Mouse (Mus musculus) CH12.LX (cell line): ENCODE results near the gene Dennd2a. TPM values are rescaled to one million over a fixed set of nuclear protein-coding genes. Genes with fewer than 3 reads are reported as not detected.

ENCODE experiments used
- DNase-seq: peaks from one replicate; pipeline ENCODE4 v3.0.0-alpha.2; 2013; ENCODE audit errors: extremely low read depth
- H3K27ac ChIP-seq: 2 replicates; pipeline ENCODE4 v1.5.1; 2012; ENCODE audit warnings: low read depth, mild to moderate bottlenecking, control low read depth, moderate library complexity; ENCODE audit not compliant: insufficient read depth
- H3K27me3 ChIP-seq: replicated peaks from 2 replicates; pipeline ENCODE3; 2012; ENCODE audit warnings: inconsistent platforms
- H3K36me3 ChIP-seq, 2 experiments: replicated peaks in 1 of 2; 2 replicates each; pipeline versions ENCODE3 to v1.6.1; 2012; ENCODE audit warnings: inconsistent platforms in 1 of 2, low read length in 1 of 2, mild to moderate bottlenecking in 1 of 2, mixed read lengths in 1 of 2, moderate library complexity in 1 of 2; ENCODE audit not compliant: control insufficient read depth in 1 of 2, insufficient read depth in 1 of 2
- H3K4me1 ChIP-seq, 2 experiments: 2 replicates each; pipeline ENCODE4 v1.6.1; 2012; ENCODE audit warnings: inconsistent platforms in 1 of 2, moderate library complexity in 1 of 2; ENCODE audit not compliant: insufficient read depth in 2 of 2, control insufficient read depth in 1 of 2
- H3K4me2 ChIP-seq: 2 replicates; pipeline ENCODE4 v1.6.1; 2012; ENCODE audit warnings: low read depth, mild to moderate bottlenecking, control low read depth; ENCODE audit not compliant: poor library complexity, insufficient read depth, severe bottlenecking
- H3K4me3 ChIP-seq, 3 experiments: fragments of 150-350 bp in 1 of 3; sonication (generic) in 1 of 3; replicated peaks in 1 of 3; 2 replicates each; pipeline versions ENCODE3 to v1.5.1; 2011 to 2012; ENCODE audit warnings: low read depth in 2 of 3, low read length in 2 of 3, mild to moderate bottlenecking in 2 of 3, moderate library complexity in 2 of 3, control low read depth in 1 of 3, improper control_type of control experiment in 1 of 3, inconsistent platforms in 1 of 3, mixed read lengths in 1 of 3; ENCODE audit not compliant: poor library complexity in 1 of 3
- H3K79me2 ChIP-seq: replicated peaks from 2 replicates; pipeline ENCODE4 v1.6.1; 2012; ENCODE audit warnings: mild to moderate bottlenecking, moderate library complexity; ENCODE audit not compliant: control insufficient read depth, poor library complexity, insufficient read depth, severe bottlenecking; ENCODE audit errors: extremely low read depth
- H3K9ac ChIP-seq: 2 replicates; pipeline ENCODE4 v1.6.1; 2012; ENCODE audit warnings: low read depth, mild to moderate bottlenecking, control low read depth, moderate library complexity; ENCODE audit not compliant: insufficient read depth
- H3K9me3 ChIP-seq: replicated peaks from 2 replicates; pipeline ENCODE3; 2012; ENCODE audit warnings: low read length, inconsistent platforms, mixed read lengths
- BHLHE40 ChIP-seq: IDR thresholded peaks from 2 replicates; pipeline ENCODE4 v1.6.1; 2011; ENCODE audit warnings: mild to moderate bottlenecking, low read depth, low read length, improper control_type of control experiment
- CHD1 ChIP-seq: IDR thresholded peaks from 2 replicates; pipeline ENCODE4 v1.6.1; 2012; ENCODE audit warnings: low read depth, low read length, improper control_type of control experiment, inconsistent platforms
- CTCF ChIP-seq, 2 experiments: IDR thresholded peaks in 1 of 2; conservative IDR thresholded peaks in 1 of 2; 2 replicates each; pipeline ENCODE4 v1.5.1; 2011 to 2012; ENCODE audit warnings: low read depth in 2 of 2, low read length in 2 of 2, improper control_type of control experiment in 1 of 2, inconsistent platforms in 1 of 2, mild to moderate bottlenecking in 1 of 2, moderate library complexity in 1 of 2
- ELF1 ChIP-seq: IDR thresholded peaks from 2 replicates; pipeline ENCODE4 v1.6.1; 2014; ENCODE audit warnings: low read depth, mild to moderate bottlenecking, inconsistent platforms, low read length, improper control_type of control experiment
- EP300 ChIP-seq: IDR thresholded peaks from 2 replicates; pipeline ENCODE4 v1.6.1; 2011; ENCODE audit warnings: low read length, improper control_type of control experiment
- ETS1 ChIP-seq: conservative IDR thresholded peaks from 2 replicates; pipeline ENCODE4 v1.6.1; 2012; ENCODE audit warnings: low read depth, mild to moderate bottlenecking, inconsistent platforms, low read length, improper control_type of control experiment, moderate library complexity
- GABPA ChIP-seq: IDR thresholded peaks from 2 replicates; pipeline ENCODE4 v1.6.1; 2012; ENCODE audit warnings: low read depth, low read length, improper control_type of control experiment, inconsistent platforms; ENCODE audit not compliant: insufficient replicate concordance
- HCFC1 ChIP-seq: IDR thresholded peaks from 2 replicates; pipeline ENCODE4 v1.6.1; 2012; ENCODE audit warnings: low read depth, mild to moderate bottlenecking, inconsistent platforms, low read length, improper control_type of control experiment
- JUN ChIP-seq: IDR thresholded peaks from 2 replicates; pipeline ENCODE4 v1.6.1; 2011; ENCODE audit warnings: low read depth, mild to moderate bottlenecking, low read length, improper control_type of control experiment, moderate library complexity; ENCODE audit not compliant: insufficient read depth
- MAFK ChIP-seq: IDR thresholded peaks from 2 replicates; pipeline ENCODE4 v1.6.1; 2011; ENCODE audit warnings: low read length, improper control_type of control experiment; ENCODE audit not compliant: insufficient replicate concordance
- MEF2A ChIP-seq: IDR thresholded peaks from 2 replicates; pipeline ENCODE4 v1.6.1; 2014; ENCODE audit warnings: low read depth, mild to moderate bottlenecking, inconsistent platforms, low read length, improper control_type of control experiment, borderline replicate concordance
- NRF1 ChIP-seq: IDR thresholded peaks from 2 replicates; pipeline ENCODE4 v1.6.1; 2014; ENCODE audit warnings: low read depth, mild to moderate bottlenecking, inconsistent platforms, low read length, improper control_type of control experiment, moderate library complexity
- POLR2A ChIP-seq: IDR thresholded peaks from 2 replicates; pipeline ENCODE4 v1.6.1; 2011; ENCODE audit warnings: low read depth, mild to moderate bottlenecking, improper control_type of control experiment, low read length
- RAD21 ChIP-seq: IDR thresholded peaks from 2 replicates; pipeline ENCODE4 v1.6.1; 2011; ENCODE audit warnings: low read depth, mild to moderate bottlenecking, low read length, improper control_type of control experiment, moderate library complexity
- RCOR1 ChIP-seq: conservative IDR thresholded peaks from 2 replicates; pipeline ENCODE4 v1.6.1; 2012; ENCODE audit warnings: low read depth, mild to moderate bottlenecking, inconsistent platforms, low read length, improper control_type of control experiment
- SIN3A ChIP-seq: IDR thresholded peaks from 2 replicates; pipeline ENCODE4 v1.6.1; 2012; ENCODE audit warnings: low read length, improper control_type of control experiment, inconsistent platforms
- TBP ChIP-seq: conservative IDR thresholded peaks from 2 replicates; pipeline ENCODE4 v1.6.1; 2011; ENCODE audit warnings: low read depth, low read length, improper control_type of control experiment
- UBTF ChIP-seq: IDR thresholded peaks from 2 replicates; pipeline ENCODE4 v1.6.1; 2012; ENCODE audit warnings: low read depth, mild to moderate bottlenecking, inconsistent platforms, low read length, improper control_type of control experiment, moderate library complexity
- USF1 ChIP-seq: IDR thresholded peaks from 2 replicates; pipeline ENCODE4 v1.6.1; 2014; ENCODE audit warnings: low read depth, mild to moderate bottlenecking, inconsistent platforms, low read length, improper control_type of control experiment
- USF2 ChIP-seq: conservative IDR thresholded peaks from 2 replicates; pipeline ENCODE4 v1.6.1; 2011; ENCODE audit warnings: low read depth, low read length, improper control_type of control experiment
- ZKSCAN1 ChIP-seq: IDR thresholded peaks from 2 replicates; pipeline ENCODE4 v1.6.1; 2012; ENCODE audit warnings: low read depth, inconsistent platforms, low read length, improper control_type of control experiment, borderline replicate concordance
- ZMIZ1 ChIP-seq: IDR thresholded peaks from 2 replicates; pipeline ENCODE4 v1.6.1; 2012; ENCODE audit warnings: low read depth, mild to moderate bottlenecking, inconsistent platforms, low read length, improper control_type of control experiment
- ZNF384 ChIP-seq: IDR thresholded peaks from 2 replicates; pipeline ENCODE4 v1.6.1; 2012; ENCODE audit warnings: low read depth, low read length, improper control_type of control experiment, inconsistent platforms
- dilution Hi-C: fragments of 300-500 bp; cut with MboI; formaldehyde crosslinking; loops from 2 replicates; pipeline ENCODE4 v1.14.3; 2020; ENCODE audit warnings: low sequenced_read_pairs; ENCODE audit not compliant: extremely low pct_unique_long_range_greater_than_20kb, extremely low pct_ligation_motif_present
- in situ Hi-C: fragments of 300-500 bp; cut with MboI; formaldehyde crosslinking; loops from 3 replicates; pipeline ENCODE4 v1.14.3; 2019; ENCODE audit warnings: low sequenced_read_pairs, low pct_ligation_motif_present, low pct_unique_long_range_greater_than_20kb, mixed read lengths
- polyA plus RNA-seq: library from polyadenylated mRNA; unstranded; fragments of >175 nt; gene quantifications from 2 replicates; pipeline ENCODE4 v1.2.1, GENCODE M21; 2012; ENCODE audit warnings: low read depth; ENCODE audit not compliant: insufficient read length
- total RNA-seq, 2 experiments: library from RNA; depleted of rRNA; stranded (reverse); fragments of 300-350 nt in 1 of 2; fragments of >200 nt in 1 of 2; gene quantifications; 2 replicates each; pipeline ENCODE4 v1.2.3; 2012 to 2014

Gene Dennd2a
- total and polyA plus RNA-seq, 3 experiments = 3.7 to 10.6 (median 9.1) TPM

DNA sequence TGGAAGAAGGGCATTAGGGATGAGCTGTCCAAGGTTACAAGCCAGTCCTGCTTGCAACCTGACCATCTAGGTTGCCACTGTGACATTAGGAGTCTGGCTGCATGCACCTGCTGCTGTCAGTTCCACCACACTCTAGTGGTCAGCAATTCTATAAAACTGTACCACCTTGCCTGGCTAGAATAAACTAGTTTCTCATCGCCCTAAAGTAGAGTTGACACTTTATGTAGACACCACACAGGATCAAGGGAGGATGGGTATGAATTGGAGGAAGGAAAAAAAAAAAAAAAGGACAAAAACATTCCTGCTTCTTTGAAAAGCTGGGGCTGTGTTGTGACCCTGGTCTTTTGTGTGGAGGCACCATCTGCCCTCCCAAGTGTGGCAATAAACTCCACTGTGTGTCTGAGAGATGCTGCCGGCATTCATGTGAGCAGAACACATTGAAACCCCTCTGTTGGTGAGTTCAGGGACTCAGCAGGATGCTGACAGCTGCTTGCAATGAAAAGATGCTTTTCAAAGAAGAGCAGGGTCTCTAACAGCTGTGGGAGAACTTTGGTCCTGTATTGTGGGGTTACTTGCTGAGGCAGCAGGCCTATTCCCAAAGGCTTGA, 122.7 kb downstream of the Dennd2a start:
- DNase-seq = no peak
- no peak overlapping the region for H3K4me2 ChIP-seq
- in situ Hi-C loops (no loop called here), dilution Hi-C loops (no loop called here)
- H3K27me3 ChIP-seq = no peaks in the 10 kb centered on the region
- no peak overlapping the region for H3K4me3 ChIP-seq
- H3K9me3 ChIP-seq = no peaks in the 10 kb centered on the region
- no peaks in the 10 kb centered on the region for H3K36me3 ChIP-seq
- H3K27ac ChIP-seq = no peak overlapping the region
- no peak overlapping the region for H3K9ac ChIP-seq
- TF ChIP-seq POLR2A = no peak
- no peak for TF ChIP-seq RCOR1
- TF ChIP-seq SIN3A = no peak
- no peak for TF ChIP-seq UBTF
- no peak for TF ChIP-seq NRF1
- TF ChIP-seq BHLHE40 = no peak
- TF ChIP-seq HCFC1 = no peak
- TF ChIP-seq GABPA = no peak
- no peak for TF ChIP-seq JUN
- TF ChIP-seq MAFK = no peak
- no peak for TF ChIP-seq ZNF384
- TF ChIP-seq ZKSCAN1 = no peak
- no peak for TF ChIP-seq TBP
- TF ChIP-seq MEF2A = no peak
- no peak for TF ChIP-seq EP300
- TF ChIP-seq ELF1 = no peak
- no peak for TF ChIP-seq ETS1
- TF ChIP-seq CTCF (conservative IDR thresholded peaks at IDR 0.05 in 1 of 2, IDR thresholded peaks at IDR 0.05 in 1 of 2; ENCODE audit: low read depth in 2 of 2, low read length in 2 of 2) = no peak
- no peak for TF ChIP-seq USF1
- TF ChIP-seq ZMIZ1 = no peak
- peaks cover 2 to 9% of the 10 kb centered on the region in 2 experiments; a peak in 2 of 4 replicates for H3K4me1 ChIP-seq
- H3K79me2 ChIP-seq = no peaks in the 10 kb centered on the region

DNA sequence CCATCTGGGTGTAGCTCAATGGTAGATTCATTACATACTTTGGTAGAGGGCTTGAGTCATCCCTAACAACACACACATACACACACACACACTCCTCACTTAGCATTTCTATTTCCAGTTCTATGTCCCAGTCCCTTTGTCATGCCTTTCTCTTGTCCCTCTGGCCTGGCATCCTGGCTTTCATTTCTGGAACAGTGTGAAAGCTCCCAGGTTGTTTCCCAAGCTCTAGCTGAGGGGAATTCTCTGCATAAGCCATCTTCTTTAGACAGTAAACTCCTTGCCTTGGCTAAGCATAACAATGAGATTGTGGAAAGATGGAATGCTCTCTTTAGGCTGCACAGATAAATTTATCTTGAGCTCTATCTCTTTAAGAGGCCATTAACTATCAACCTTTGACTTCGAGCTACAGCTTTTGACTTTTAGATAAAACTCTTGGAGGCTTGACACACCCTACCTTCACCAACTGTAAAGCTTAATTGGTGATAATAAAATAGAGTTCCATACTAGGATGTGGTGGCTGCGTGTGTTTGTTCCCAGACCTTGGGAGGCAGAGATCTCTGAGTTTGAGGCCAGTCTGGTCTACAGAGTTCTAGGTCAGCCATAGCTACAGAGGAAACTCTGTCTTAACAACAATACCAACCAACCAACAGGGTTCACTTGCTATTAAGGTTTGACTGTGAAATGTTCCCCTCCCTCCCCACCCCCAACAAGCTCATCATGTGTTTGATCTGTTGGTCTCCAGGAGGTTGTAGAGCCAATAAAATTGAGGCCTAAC, 123.4 kb downstream of the Dennd2a start:
- Histone ChIP-seq H3K4me3 (no peak overlapping the region), H3K79me2 (no peaks in the 10 kb centered on the region), H3K9me3 (no peaks in the 10 kb centered on the region), H3K4me1 (peaks cover 2 to 9% of the 10 kb centered on the region in 2 experiments; a peak in 2 of 4 replicates), H3K27ac (no peak overlapping the region), H3K4me2 (no peak overlapping the region), H3K9ac (no peak overlapping the region), H3K27me3 (no peaks in the 10 kb centered on the region), H3K36me3 (no peaks in the 10 kb centered on the region)
- in situ Hi-C loops = no loop called here
- DNase-seq = no peak
- TF ChIP-seq TBP (no peak), JUN (no peak), RAD21 (no peak), MAFK (no peak), USF2 (no peak), ETS1 (no peak), CHD1 (no peak)
- dilution Hi-C loops = no loop called here
